Mouse (Mus musculus) small intestine, adult 2 months (tissue): ENCODE measurements around the gene Dennd1a. TPM values are rescaled to one million over a fixed set of nuclear protein-coding genes. Genes with fewer than 3 reads are reported as not detected.
A peak's percentile ranks its signal among the peaks of the same experiment; 100 is the strongest.

Source experiments
- H3K27ac ChIP-seq: fragments of 200-500 bp; 2 replicates; pipeline ENCODE4 v1.5.1; 2012; ENCODE audit warnings: low read depth, low read length, control low read depth, inconsistent platforms; ENCODE audit not compliant: insufficient read depth
- H3K27me3 ChIP-seq: fragments of 200-500 bp; 2 replicates; pipeline ENCODE4 v1.6.1; 2012; ENCODE audit warnings: mild to moderate bottlenecking, moderate library complexity, low read length, inconsistent platforms; ENCODE audit not compliant: control insufficient read depth, insufficient read depth
- H3K36me3 ChIP-seq: fragments of 200-500 bp; 2 replicates; pipeline ENCODE4 v1.6.1; 2012; ENCODE audit warnings: mild to moderate bottlenecking, low read length, control low read depth, inconsistent platforms; ENCODE audit not compliant: control insufficient read depth, insufficient read depth
- H3K4me1 ChIP-seq: fragments of 200-500 bp; 2 replicates; pipeline ENCODE4 v1.6.1; 2012; ENCODE audit warnings: low read length, inconsistent platforms, mixed read lengths; ENCODE audit not compliant: control insufficient read depth, insufficient read depth, insufficient read length
- H3K4me3 ChIP-seq: fragments of 200-500 bp; 2 replicates; pipeline ENCODE4 v1.5.1; 2012; ENCODE audit warnings: low read depth, mild to moderate bottlenecking, control low read depth, inconsistent platforms, low read length, moderate library complexity
- CTCF ChIP-seq: fragments of 200-500 bp; IDR thresholded peaks from 2 replicates; pipeline ENCODE4 v1.5.1; 2012; ENCODE audit warnings: low read depth, mild to moderate bottlenecking, control low read depth, inconsistent platforms, low read length, moderate library complexity, mixed read lengths; ENCODE audit not compliant: insufficient replicate concordance, insufficient read length; ENCODE audit errors: extremely low read depth
- POLR2A ChIP-seq: fragments of 200-500 bp; IDR thresholded peaks from 2 replicates; pipeline ENCODE4 v1.6.1; 2012; ENCODE audit warnings: low read depth, mild to moderate bottlenecking, control low read depth, inconsistent platforms, low read length, moderate library complexity
- WGBS: fragments of 180-500 bp; shearing (Covaris S2); methylation state at CpG from one replicate; pipeline ENCODE4 v1.1.7; 2018; 5-methylcytosine and 5-hydroxymethylcytosine counted together
- polyA plus RNA-seq: library from polyadenylated mRNA; depleted of rRNA; stranded (reverse); fragments of >200 nt; gene quantifications from 2 replicates; pipeline ENCODE4 v1.2.3, GENCODE M21; 2012

Dennd1a gene
- polyA plus RNA-seq, 1 experiment, result 8.2 TPM

GRCm38 (mm10) chr2:37788176-37788962 lies 498.8 kb downstream of the Dennd1a start:
- Histone ChIP-seq H3K27me3 (peaks cover 6% of the 10 kb centered on the region; the same call in 1 of the 2 replicates), H3K36me3 (no peaks in the 10 kb centered on the region), H3K27ac (no peak overlapping the region), H3K4me3 (no peak overlapping the region), H3K4me1 (peaks cover 11% of the 10 kb centered on the region)
- TF ChIP-seq POLR2A (no peak), CTCF (no peak)
- 37% methylated on average over 7 of the region's 7 CpGs for WGBS

DNA sequence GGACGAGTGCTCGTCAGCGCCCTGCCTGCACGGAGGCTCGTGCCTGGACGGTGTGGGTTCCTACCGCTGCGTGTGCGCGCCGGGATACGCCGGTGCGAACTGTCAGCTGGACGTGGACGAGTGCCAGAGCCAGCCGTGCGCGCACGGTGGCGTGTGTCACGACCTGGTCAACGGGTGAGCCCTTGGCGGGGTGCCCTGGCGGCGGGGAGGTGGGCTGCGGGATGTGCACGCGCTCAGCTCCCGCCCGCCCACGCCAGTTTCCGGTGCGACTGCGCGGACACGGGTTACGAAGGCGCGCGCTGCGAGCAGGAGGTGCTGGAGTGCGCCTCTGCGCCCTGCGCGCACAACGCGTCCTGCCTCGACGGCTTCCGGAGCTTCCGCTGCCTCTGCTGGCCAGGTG lies 500.7 kb downstream of the Dennd1a start:
- H3K4me3 ChIP-seq, result peak overlapping the region; percentile 23
- TF ChIP-seq CTCF, result no peak
- TF ChIP-seq POLR2A, result no peak

GRCm38 (mm10) chr2:37784473-37784872 lies 502.7 kb downstream of the Dennd1a start:
- H3K27ac ChIP-seq, result no peak overlapping the region
- H3K4me3 ChIP-seq, result no peak overlapping the region
- no peaks in the 10 kb centered on the region for H3K27me3 ChIP-seq
- no peak for TF ChIP-seq POLR2A
- no peak for TF ChIP-seq CTCF
- 76% methylated on average over 5 of the region's 5 CpGs for WGBS
- H3K36me3 ChIP-seq, result no peaks in the 10 kb centered on the region
- H3K4me1 ChIP-seq, result peaks cover 14% of the 10 kb centered on the region

More for the DNA sequence above, 500.7 kb downstream of the Dennd1a start:
- no peak overlapping the region for H3K27ac ChIP-seq
- 18% methylated on average over 52 of the region's 52 CpGs for WGBS
- no peaks in the 10 kb centered on the region for H3K27me3 ChIP-seq
- H3K4me1 ChIP-seq, result peaks cover 11% of the 10 kb centered on the region
- no peaks in the 10 kb centered on the region for H3K36me3 ChIP-seq

- 65% methylated on average over 7 of the region's 7 CpGs for WGBS
- H3K36me3 ChIP-seq, result no peaks in the 10 kb centered on the region
- TF ChIP-seq POLR2A, result no peak
- TF ChIP-seq CTCF, result no peak
- H3K4me3 ChIP-seq, result no peak overlapping the region
- H3K27ac ChIP-seq, result no peak overlapping the region
- H3K4me1 ChIP-seq, result peaks cover 3% of the 10 kb centered on the region; the same call in 1 of the 2 replicates
- no peaks in the 10 kb centered on the region for H3K27me3 ChIP-seq
Observed at GRCm38 (mm10) chr2:37782002-37782401, 505.2 kb downstream of the Dennd1a start.

DNA sequence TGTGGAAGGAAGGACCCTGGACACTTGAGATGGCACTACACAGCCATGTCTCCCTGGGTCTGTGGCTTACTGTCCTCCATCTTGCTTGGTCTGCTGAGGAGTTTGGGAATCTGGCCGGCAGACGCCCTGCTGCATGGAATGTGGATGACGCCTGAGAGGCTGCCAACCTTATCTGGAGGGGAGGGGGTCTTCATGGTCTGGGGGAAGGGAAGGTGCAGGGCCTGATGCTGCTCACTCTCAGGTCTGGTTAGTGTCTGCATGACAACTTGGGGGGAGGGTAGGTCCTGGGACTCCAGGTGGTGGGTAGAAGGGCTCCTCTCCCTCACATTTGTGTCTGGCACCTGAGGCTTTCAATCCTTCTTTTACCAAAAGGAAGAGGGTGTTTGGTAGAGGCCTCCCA lies 505.8 kb downstream of the Dennd1a start:
- H3K27ac ChIP-seq, result no peak overlapping the region
- H3K4me1 ChIP-seq, result peaks cover 3% of the 10 kb centered on the region; the same call in 1 of the 2 replicates
- no peaks in the 10 kb centered on the region for H3K27me3 ChIP-seq
- 86% methylated on average over 3 of the region's 3 CpGs for WGBS
- H3K4me3 ChIP-seq, result no peak overlapping the region
- TF ChIP-seq POLR2A (no peak), CTCF (no peak)
- no peaks in the 10 kb centered on the region for H3K36me3 ChIP-seq

DNA sequence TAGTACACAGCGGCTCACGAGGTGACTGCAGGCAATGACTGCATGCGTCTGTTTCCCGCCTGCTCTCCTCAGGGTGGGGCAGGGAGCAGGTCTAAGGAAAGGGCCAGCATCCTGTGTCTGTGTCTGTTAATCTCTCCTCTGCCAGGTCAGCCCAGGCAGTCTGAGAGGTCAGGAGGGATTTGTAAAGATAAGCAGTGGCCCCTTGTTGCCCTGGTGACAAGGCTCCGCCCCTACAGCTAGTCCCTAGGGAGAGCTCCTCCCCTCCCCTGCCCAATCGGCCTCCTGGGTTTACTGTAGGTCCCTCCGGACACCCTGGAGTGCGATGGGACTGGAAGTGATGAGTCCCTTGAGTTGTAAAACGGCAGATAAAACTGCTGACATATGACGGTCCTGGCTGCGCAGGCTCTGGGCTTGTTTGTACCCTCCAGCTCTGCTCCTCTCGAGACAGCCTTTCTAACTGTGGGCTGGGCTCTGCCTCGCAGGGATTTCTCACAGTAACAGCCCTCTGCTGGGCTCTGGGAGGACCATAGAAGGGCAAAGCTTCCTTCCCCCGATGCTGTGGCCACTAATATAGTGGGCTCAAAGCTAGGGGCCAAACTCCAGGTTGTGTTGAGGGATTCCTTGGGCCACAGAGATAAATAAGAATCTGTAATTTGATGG lies 506.8 kb downstream of the Dennd1a start:
- no peak overlapping the region for H3K27ac ChIP-seq
- TF ChIP-seq POLR2A, result no peak
- TF ChIP-seq CTCF, result no peak
- no peaks in the 10 kb centered on the region for H3K36me3 ChIP-seq
- no peaks in the 10 kb centered on the region for H3K27me3 ChIP-seq
- H3K4me1 ChIP-seq, result peaks cover 3% of the 10 kb centered on the region; the same call in 1 of the 2 replicates
- 2% methylated on average over 14 of the region's 14 CpGs for WGBS
- peak overlapping the region; percentile 4; the same call in 1 of the 2 replicates for H3K4me3 ChIP-seq
